Mouse (Mus musculus) hindbrain, postnatal 0 days (tissue): Measurements from ENCODE around the gene Kbtbd6. TPM values are rescaled to one million over a fixed set of nuclear protein-coding genes. Genes with fewer than 3 reads are reported as not detected.
A peak's percentile ranks its signal among the peaks of the same experiment; 100 is the strongest.
"Not testable (repeated sequence)": the region's sequence is repeated elsewhere in the genome, so short reads cannot be mapped to it uniquely, and the experiment has no call there.

Source experiments
- ATAC-seq: fragments of 200-750 bp; cut with Nextera tagmentation; 2 replicates; pipeline ENCODE4 v1.8.0; 2017; ENCODE audit warnings: mild to moderate bottlenecking, moderate TSS enrichment, moderate library complexity
- DNase-seq: peaks from one replicate; pipeline ENCODE4 v3.0.0-alpha.2; 2015; ENCODE audit warnings: low spot score
- H3K27ac ChIP-seq: fragments of 300-500 bp; sonication (generic); 2 replicates; pipeline ENCODE4 v1.5.1; 2014; ENCODE audit warnings: mild to moderate bottlenecking
- H3K27me3 ChIP-seq: fragments of 300-500 bp; sonication (generic); 2 replicates; pipeline ENCODE4 v1.6.1; 2014; ENCODE audit warnings: low read length, mixed read lengths; ENCODE audit not compliant: insufficient read depth
- H3K36me3 ChIP-seq: fragments of 300-500 bp; sonication (generic); 2 replicates; pipeline ENCODE4 v1.6.1; 2014; ENCODE audit warnings: low read length, mixed read lengths; ENCODE audit not compliant: insufficient read depth
- H3K4me1 ChIP-seq: fragments of 300-500 bp; sonication (generic); 2 replicates; pipeline ENCODE4 v1.6.1; 2014; ENCODE audit warnings: antibody characterized with exemption, low read length, mixed read lengths; ENCODE audit not compliant: insufficient read depth
- H3K4me2 ChIP-seq: fragments of 300-500 bp; sonication (generic); 2 replicates; pipeline ENCODE4 v1.6.1; 2014; ENCODE audit warnings: low read depth, mild to moderate bottlenecking, low read length, moderate library complexity, mixed read lengths
- H3K4me3 ChIP-seq: fragments of 300-500 bp; sonication (generic); 2 replicates; pipeline ENCODE4 v1.5.1; 2014; ENCODE audit warnings: low read length
- H3K9ac ChIP-seq: fragments of 300-500 bp; sonication (generic); replicated peaks from 2 replicates; pipeline ENCODE4 v1.6.1; 2014; ENCODE audit warnings: mild to moderate bottlenecking, low read length, moderate library complexity, mixed read lengths
- H3K9me3 ChIP-seq: fragments of 300-500 bp; sonication (generic); 2 replicates; pipeline ENCODE4 v1.6.1; 2016; ENCODE audit warnings: low read length, mixed read lengths
- CTCF ChIP-seq: IDR thresholded peaks from 2 replicates; pipeline ENCODE4 v1.5.1; 2016; ENCODE audit warnings: antibody characterized with exemption, control low read depth, low read depth
- WGBS: fragments of 180-500 bp; shearing (Covaris S2); extraction: QIAGEN DNeasy Blood & Tissue Kit; methylation state at CpG from one replicate; pipeline ENCODE4 v1.1.7; 2014; 5-methylcytosine and 5-hydroxymethylcytosine counted together
- polyA plus RNA-seq: library from polyadenylated mRNA; unstranded; fragments of >200 nt; fragmentation: Nextera tagmentation; extraction: Ambion mirVana; gene quantifications from 2 replicates; pipeline ENCODE4 v1.2.1, GENCODE M21; 2015
- total RNA-seq: library from RNA; depleted of rRNA; stranded (reverse); fragments of >200 nt; gene quantifications from 2 replicates; pipeline ENCODE4 v1.2.3, GENCODE M21; 2014

Kbtbd6 gene
- total and polyA plus RNA-seq, 2 experiments from 2014 or later = 1.1 to 2.9 TPM

GRCm38 (mm10) chr14:79425979-79426729 lies 25.5 kb upstream of the Kbtbd6 start, which contains the start of gene Kbtbd7:
TSS of gene Kbtbd7 (plus strand) at chr14:79426511.
- Histone ChIP-seq H3K27me3 (no peaks in the 10 kb centered on the region), H3K4me3 (peak within 1 kb of the TSS; percentile 49), H3K27ac (peak within 1 kb of the TSS; percentile 85), H3K36me3 (no peaks in the 10 kb centered on the region), H3K9me3 (no peaks in the 10 kb centered on the region), H3K4me1 (no peaks in the 10 kb centered on the region), H3K9ac (peak within 1 kb of the TSS; percentile 63), H3K4me2 (peak within 1 kb of the TSS; percentile 55)
- under 1% methylated on average over 44 of the region's 44 CpGs for WGBS
- ATAC-seq (peak; percentile 98), DNase-seq (peak; percentile 97)
- TF ChIP-seq CTCF = no peak

- H3K27me3 ChIP-seq = not testable (repeated sequence)
Observed at GRCm38 (mm10) chr14:79426730-79427365, 24.8 kb upstream of the Kbtbd6 start.

GRCm38 (mm10) chr14:79434068-79434467 lies 17.6 kb upstream of the Kbtbd6 start:
- Histone ChIP-seq H3K9me3 (no peaks in the 10 kb centered on the region), H3K27ac (no peak overlapping the region), H3K4me3 (no peak overlapping the region), H3K4me2 (no peak overlapping the region), H3K4me1 (no peaks in the 10 kb centered on the region), H3K27me3 (no peaks in the 10 kb centered on the region), H3K36me3 (no peaks in the 10 kb centered on the region), H3K9ac (no peak overlapping the region)
- whole genome bisulfite sequencing = 74% methylated on average over 1 of the region's 1 CpGs
- TF ChIP-seq CTCF = no peak
- ATAC-seq = no peak
- no peak for DNase-seq

More at GRCm38 (mm10) chr14:79426730-79427365, 24.8 kb upstream of the Kbtbd6 start:
- Histone ChIP-seq H3K27ac (peak overlapping the region; percentile 85), H3K4me3 (peak overlapping the region; percentile 49), H3K4me2 (peak overlapping the region; percentile 55), H3K9ac (peak overlapping the region; percentile 63)
- WGBS = 71% methylated on average over 7 of the region's 59 CpGs
- peak; percentile 39 for ATAC-seq
- H3K4me1 ChIP-seq, DNase-seq, H3K9me3 ChIP-seq, H3K36me3 ChIP-seq: not testable (repeated sequence)

GRCm38 (mm10) chr14:79440655-79441054 lies 11.0 kb upstream of the Kbtbd6 start:
- peaks cover 8% of the 10 kb centered on the region for H3K4me1 ChIP-seq
- no peaks in the 10 kb centered on the region for H3K36me3 ChIP-seq
- ATAC-seq = no peak
- TF ChIP-seq CTCF = no peak
- H3K4me2 ChIP-seq = no peak overlapping the region
- WGBS = 92% methylated on average over 2 of the region's 2 CpGs
- no peaks in the 10 kb centered on the region for H3K27me3 ChIP-seq
- DNase-seq = no peak
- H3K9me3 ChIP-seq = no peaks in the 10 kb centered on the region
- no peak overlapping the region for H3K9ac ChIP-seq
- no peak overlapping the region for H3K27ac ChIP-seq
- H3K4me3 ChIP-seq = no peak overlapping the region

GRCm38 (mm10) chr14:79441441-79441840 lies 10.2 kb upstream of the Kbtbd6 start:
- DNase-seq (no peak), ATAC-seq (no peak)
- H3K27ac ChIP-seq = no peak overlapping the region
- no peak for TF ChIP-seq CTCF
- H3K9me3 ChIP-seq = no peaks in the 10 kb centered on the region
- H3K9ac ChIP-seq = no peak overlapping the region
- no peaks in the 10 kb centered on the region for H3K27me3 ChIP-seq
- H3K36me3 ChIP-seq = no peaks in the 10 kb centered on the region
- peaks cover 8% of the 10 kb centered on the region for H3K4me1 ChIP-seq
- H3K4me2 ChIP-seq = no peak overlapping the region
- H3K4me3 ChIP-seq = no peak overlapping the region
- 92% methylated on average over 5 of the region's 5 CpGs for WGBS

GRCm38 (mm10) chr14:79444601-79445000 lies 7.0 kb upstream of the Kbtbd6 start:
- peak overlapping the region; percentile 84; the same call in 1 of the 2 replicates for H3K27ac ChIP-seq
- ATAC-seq (peak; percentile 24; the same call in 1 of the 2 replicates), DNase-seq (no peak)
- no peak for TF ChIP-seq CTCF
- peak overlapping the region; percentile 59 for H3K4me2 ChIP-seq
- no peak overlapping the region; the same call in 1 of the 2 replicates for H3K9ac ChIP-seq
- H3K4me1 ChIP-seq = peaks cover 8% of the 10 kb centered on the region
- 58% methylated on average over 9 of the region's 9 CpGs for WGBS
- no peaks in the 10 kb centered on the region for H3K27me3 ChIP-seq
- H3K9me3 ChIP-seq = no peaks in the 10 kb centered on the region
- no peaks in the 10 kb centered on the region for H3K36me3 ChIP-seq
- H3K4me3 ChIP-seq = peak overlapping the region; percentile 21; the same call in 1 of the 2 replicates
